Mouse (Mus musculus) lung, postnatal 0 days (tissue): Measurements from ENCODE around the gene Gm45711. TPM values are rescaled to one million over a fixed set of nuclear protein-coding genes. Genes with fewer than 3 reads are reported as not detected.
"Not testable (repeated sequence)": the region's sequence is repeated elsewhere in the genome, so short reads cannot be mapped to it uniquely, and the experiment has no call there.

Experiments
- ATAC-seq: fragments of 200-750 bp; cut with Nextera tagmentation; 2 replicates; pipeline ENCODE4 v1.8.0; 2017; ENCODE audit warnings: moderate library complexity
- DNase-seq: peaks from one replicate; pipeline ENCODE4 v3.0.0-alpha.2; 2016; ENCODE audit warnings: low spot score
- H3K27ac ChIP-seq: fragments of 300-500 bp; sonication (generic); 2 replicates; pipeline ENCODE4 v1.5.1; 2014; ENCODE audit warnings: antibody characterized with exemption, mild to moderate bottlenecking, low read length, mixed read lengths
- H3K27me3 ChIP-seq: fragments of 300-500 bp; sonication (generic); replicated peaks from 2 replicates; pipeline ENCODE4 v1.6.1; 2014; ENCODE audit warnings: low read length, mixed read lengths; ENCODE audit not compliant: insufficient read depth
- H3K36me3 ChIP-seq: fragments of 300-500 bp; sonication (generic); 2 replicates; pipeline ENCODE4 v1.6.1; 2014; ENCODE audit warnings: low read length, mixed read lengths; ENCODE audit not compliant: insufficient read depth
- H3K4me1 ChIP-seq: fragments of 300-500 bp; sonication (generic); 2 replicates; pipeline ENCODE4 v1.6.1; 2014; ENCODE audit warnings: antibody characterized with exemption, low read depth, low read length, mixed read lengths; ENCODE audit not compliant: insufficient read depth
- H3K4me2 ChIP-seq: fragments of 300-500 bp; sonication (generic); replicated peaks from 2 replicates; pipeline ENCODE4 v1.6.1; 2014; ENCODE audit warnings: low read depth, mild to moderate bottlenecking, low read length, moderate library complexity, mixed read lengths
- H3K4me3 ChIP-seq: fragments of 300-500 bp; sonication (generic); 2 replicates; pipeline ENCODE4 v1.5.1; 2014; ENCODE audit warnings: low read depth, low read length
- H3K9ac ChIP-seq: fragments of 300-500 bp; sonication (generic); replicated peaks from 2 replicates; pipeline ENCODE4 v1.6.1; 2014; ENCODE audit warnings: low read depth, mild to moderate bottlenecking
- H3K9me3 ChIP-seq: fragments of 300-500 bp; sonication (generic); 2 replicates; pipeline ENCODE4 v1.6.1; 2016; ENCODE audit warnings: low read length, mixed read lengths
- CTCF ChIP-seq: IDR thresholded peaks from 2 replicates; pipeline ENCODE4 v1.5.1; 2016; ENCODE audit warnings: antibody characterized with exemption, mild to moderate bottlenecking
- EP300 ChIP-seq: IDR thresholded peaks from 2 replicates; pipeline ENCODE4 v1.6.1; 2016; ENCODE audit warnings: antibody characterized with exemption, mild to moderate bottlenecking, control low read depth
- WGBS: fragments of 180-500 bp; shearing (Covaris S2); extraction: QIAGEN DNeasy Blood & Tissue Kit; methylation state at CpG from one replicate; pipeline ENCODE4 v1.1.7; 2014; 5-methylcytosine and 5-hydroxymethylcytosine counted together
- polyA plus RNA-seq: library from polyadenylated mRNA; unstranded; fragments of >200 nt; fragmentation: Nextera tagmentation; extraction: Ambion mirVana; gene quantifications from 2 replicates; pipeline ENCODE4 v1.2.1, GENCODE M21; 2015

Gene Gm45711
- polyA plus RNA-seq, 1 experiment from 2014 or later: not detected

GRCm38 (mm10) chr8:104304962-104305361, 4.9 kb downstream of the Gm45711 start:
- Histone ChIP-seq H3K4me1 (no peaks in the 10 kb centered on the region), H3K27me3 (no peaks in the 10 kb centered on the region), H3K27ac (no peak overlapping the region), H3K36me3 (no peaks in the 10 kb centered on the region), H3K9ac (no peak overlapping the region), H3K4me3 (no peak overlapping the region), H3K9me3 (no peaks in the 10 kb centered on the region), H3K4me2 (no peak overlapping the region)
- WGBS: 84% methylated on average over 11 of the region's 11 CpGs
- TF ChIP-seq CTCF: no peak
- TF ChIP-seq EP300: no peak
- DNase-seq (no peak), ATAC-seq (no peak)

DNA sequence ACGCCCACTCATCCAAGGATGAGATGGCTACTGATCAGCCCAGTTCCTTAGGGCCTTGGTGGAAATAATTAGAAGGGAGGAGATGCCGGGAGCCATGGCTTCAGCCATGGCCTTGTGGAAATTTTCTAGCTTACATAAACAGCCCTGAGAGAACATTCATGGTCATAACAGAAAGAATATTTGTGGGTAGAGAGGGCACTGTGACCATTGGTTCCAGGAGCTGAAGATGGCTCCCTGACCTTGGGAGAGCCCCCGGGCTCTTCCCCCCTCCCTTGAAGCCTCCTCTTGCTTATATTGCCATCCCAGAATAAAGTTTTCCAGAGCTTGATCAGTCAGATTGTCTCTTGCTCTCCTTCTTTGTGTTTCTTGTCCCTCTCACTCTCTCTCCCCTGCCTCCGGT, 7.3 kb downstream of the Gm45711 start:
- WGBS: 83% methylated on average over 4 of the region's 4 CpGs
- H3K9me3 ChIP-seq: not testable (repeated sequence)

DNA sequence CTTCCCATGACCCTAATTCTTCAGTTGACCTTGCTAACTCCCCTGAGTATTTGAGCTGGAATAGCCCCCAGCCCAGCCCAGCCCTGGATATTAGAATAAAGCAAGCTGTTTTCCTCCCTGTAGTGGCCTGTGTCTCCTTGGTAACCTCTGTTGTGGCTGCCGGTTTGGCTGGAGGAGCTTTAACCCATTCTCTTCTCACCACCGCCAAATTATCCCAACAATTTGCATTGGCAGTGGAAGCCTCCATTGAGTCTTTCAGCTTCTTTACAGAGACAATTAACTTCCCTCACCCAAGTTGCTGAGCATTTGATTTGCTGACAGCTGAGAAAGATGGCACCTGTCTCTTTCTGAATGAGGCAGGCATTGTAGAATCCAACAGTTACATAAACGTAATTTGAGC, 8.3 kb downstream of the Gm45711 start:
- not testable (repeated sequence) for DNase-seq, H3K4me3 ChIP-seq, ATAC-seq, H3K4me2 ChIP-seq, H3K4me1 ChIP-seq, H3K9me3 ChIP-seq, H3K27me3 ChIP-seq, H3K9ac ChIP-seq, H3K27ac ChIP-seq, H3K36me3 ChIP-seq
- 21% methylated on average over 3 of the region's 3 CpGs for WGBS

More for the DNA sequence above, 7.3 kb downstream of the Gm45711 start:
- not testable (repeated sequence) for H3K4me1 ChIP-seq, H3K27me3 ChIP-seq, DNase-seq, H3K27ac ChIP-seq, H3K36me3 ChIP-seq, H3K4me3 ChIP-seq, H3K4me2 ChIP-seq, H3K9ac ChIP-seq, ATAC-seq

DNA sequence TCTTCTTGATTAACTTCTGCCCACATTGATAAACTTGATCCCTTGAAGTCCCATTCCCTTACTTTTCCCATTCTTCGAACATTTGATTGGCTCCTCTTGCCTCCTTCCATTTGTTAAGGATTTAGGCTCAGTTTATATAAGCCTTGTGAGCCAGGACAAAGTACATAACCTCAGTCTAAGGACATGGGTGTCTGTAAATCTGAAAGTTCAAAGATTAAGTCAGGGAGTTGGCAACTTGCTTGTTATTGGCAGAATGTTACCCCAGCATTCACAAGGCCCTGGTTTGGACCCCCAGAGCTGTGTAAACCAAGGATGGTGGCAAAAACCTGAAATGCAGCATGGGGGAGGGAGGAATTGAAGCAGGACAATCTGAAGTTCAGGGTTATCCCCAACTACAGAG, 15.5 kb downstream of the Gm45711 start:
- Histone ChIP-seq H3K9me3 (no peaks in the 10 kb centered on the region), H3K36me3 (no peaks in the 10 kb centered on the region), H3K4me3 (no peak overlapping the region), H3K27me3 (no peaks in the 10 kb centered on the region), H3K4me1 (no peaks in the 10 kb centered on the region), H3K4me2 (no peak overlapping the region), H3K27ac (no peak overlapping the region), H3K9ac (no peak overlapping the region)
- ATAC-seq: no peak
- WGBS: 89% methylated on average over 1 of the region's 1 CpGs
- TF ChIP-seq EP300 (no peak), CTCF (no peak)
- no peak for DNase-seq

DNA sequence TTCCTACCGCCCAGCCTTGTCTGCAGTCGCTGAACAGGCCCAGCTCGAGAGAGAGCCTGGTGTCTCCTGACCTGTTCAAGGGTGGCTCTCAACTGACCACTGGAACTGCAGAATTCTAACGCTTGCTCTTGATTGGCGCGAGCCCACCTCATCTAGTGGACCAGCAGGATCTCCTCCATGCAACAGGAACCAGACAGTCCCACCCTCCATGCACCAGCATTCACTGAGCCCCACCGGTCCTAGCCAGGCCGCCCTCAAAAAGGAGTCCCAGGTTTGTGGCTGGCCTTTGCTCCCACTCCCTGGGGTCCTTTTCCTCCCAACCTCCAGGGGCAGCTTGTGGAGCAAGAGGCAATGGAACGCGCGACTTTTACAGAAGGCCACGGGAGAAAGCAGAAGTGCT, 16.8 kb downstream of the Gm45711 start, which contains the start of gene Cmtm2a:
Gene Cmtm2a, minus strand, starts transcription at position 101 of the 400 bp plus-strand sequence.
- not testable (repeated sequence) for H3K27me3 ChIP-seq, ATAC-seq, H3K4me2 ChIP-seq, H3K4me1 ChIP-seq, H3K9me3 ChIP-seq, H3K4me3 ChIP-seq, H3K9ac ChIP-seq, DNase-seq, H3K27ac ChIP-seq, H3K36me3 ChIP-seq
- WGBS: 80% methylated on average over 12 of the region's 12 CpGs

GRCm38 (mm10) chr8:104268937-104269440, 40.9 kb downstream of the Gm45711 start:
- Histone ChIP-seq H3K4me1 (no peaks in the 10 kb centered on the region), H3K27ac (no peak overlapping the region), H3K9ac (no peak overlapping the region), H3K36me3 (peaks cover under 1% of the 10 kb centered on the region; the same call in 1 of the 2 replicates), H3K4me2 (no peak overlapping the region), H3K4me3 (no peak overlapping the region), H3K27me3 (no peaks in the 10 kb centered on the region), H3K9me3 (no peaks in the 10 kb centered on the region)
- ATAC-seq: no peak
- no peak for DNase-seq
- TF ChIP-seq EP300: no peak
- no peak for TF ChIP-seq CTCF
- WGBS: 80% methylated on average over 6 of the region's 6 CpGs

- ATAC-seq: no peak
Observed at GRCm38 (mm10) chr8:104268368-104268767, 41.5 kb downstream of the Gm45711 start.

GRCm38 (mm10) chr8:104264271-104264935, 45.5 kb downstream of the Gm45711 start:
- not testable (repeated sequence) for H3K27me3 ChIP-seq, H3K9me3 ChIP-seq, ATAC-seq, H3K4me2 ChIP-seq, H3K36me3 ChIP-seq, H3K27ac ChIP-seq, H3K4me3 ChIP-seq, DNase-seq, H3K9ac ChIP-seq, H3K4me1 ChIP-seq
- 98% methylated on average over 22 of the region's 22 CpGs for WGBS

More at GRCm38 (mm10) chr8:104268368-104268767, 41.5 kb downstream of the Gm45711 start:
- Histone ChIP-seq H3K4me2 (no peak overlapping the region), H3K4me1 (no peaks in the 10 kb centered on the region), H3K4me3 (no peak overlapping the region), H3K9me3 (no peaks in the 10 kb centered on the region), H3K9ac (no peak overlapping the region), H3K27me3 (no peaks in the 10 kb centered on the region), H3K36me3 (peaks cover 5% of the 10 kb centered on the region; the same call in 1 of the 2 replicates), H3K27ac (no peak overlapping the region)
- DNase-seq: no peak
- TF ChIP-seq EP300: no peak
- no peak for TF ChIP-seq CTCF

- H3K4me1 ChIP-seq, H3K4me3 ChIP-seq, H3K4me2 ChIP-seq, H3K27ac ChIP-seq, H3K9ac ChIP-seq, H3K9me3 ChIP-seq, ATAC-seq, H3K27me3 ChIP-seq, DNase-seq: not testable (repeated sequence)
- H3K36me3 ChIP-seq: peaks cover 18% of the 10 kb centered on the region; the same call in 1 of the 2 replicates
- 96% methylated on average over 5 of the region's 5 CpGs for WGBS
Observed at GRCm38 (mm10) chr8:104261802-104262201, 48.1 kb downstream of the Gm45711 start.
